Mouse (Mus musculus) kidney, postnatal 0 days (tissue): ENCODE data around the gene Prss27. TPM values are rescaled to one million over a fixed set of nuclear protein-coding genes. Genes with fewer than 3 reads are reported as not detected.

Experiments
- ATAC-seq: fragments of 200-750 bp; cut with Nextera tagmentation; replicated peaks from 2 replicates; pipeline ENCODE4 v1.8.0; 2017; ENCODE audit warnings: low read depth, moderate number of reproducible peaks, moderate TSS enrichment, moderate library complexity; ENCODE audit not compliant: low FRiP score
- DNase-seq: peaks from one replicate; pipeline ENCODE4 v3.0.0-alpha.2; 2016; ENCODE audit warnings: low spot score
- H3K27ac ChIP-seq: fragments of 300-500 bp; sonication (generic); 2 replicates; pipeline ENCODE4 v1.5.1; 2014; ENCODE audit warnings: mild to moderate bottlenecking
- H3K27me3 ChIP-seq: fragments of 300-500 bp; sonication (generic); 2 replicates; pipeline ENCODE4 v1.6.1; 2014; ENCODE audit warnings: low read length, mixed read lengths; ENCODE audit not compliant: insufficient read depth
- H3K36me3 ChIP-seq: fragments of 300-500 bp; sonication (generic); 2 replicates; pipeline ENCODE4 v1.6.1; 2014; ENCODE audit warnings: low read length, mixed read lengths; ENCODE audit not compliant: insufficient read depth
- H3K4me1 ChIP-seq: fragments of 300-500 bp; sonication (generic); replicated peaks from 2 replicates; pipeline ENCODE4 v1.6.1; 2014; ENCODE audit warnings: antibody characterized with exemption, low read length, mixed read lengths; ENCODE audit not compliant: insufficient read depth
- H3K4me2 ChIP-seq: fragments of 300-500 bp; sonication (generic); 2 replicates; pipeline ENCODE4 v1.6.1; 2014; ENCODE audit warnings: mild to moderate bottlenecking, low read length, moderate library complexity, mixed read lengths
- H3K4me3 ChIP-seq: fragments of 300-500 bp; sonication (generic); replicated peaks from 2 replicates; pipeline ENCODE4 v1.5.1; 2014; ENCODE audit warnings: low read depth, low read length
- H3K9ac ChIP-seq: fragments of 300-500 bp; sonication (generic); 2 replicates; pipeline ENCODE4 v1.6.1; 2014; ENCODE audit warnings: low read depth, low read length
- H3K9me3 ChIP-seq: fragments of 300-500 bp; sonication (generic); replicated peaks from 2 replicates; pipeline ENCODE4 v1.6.1; 2016; ENCODE audit warnings: low read length, inconsistent platforms, mixed read lengths
- CTCF ChIP-seq: IDR thresholded peaks from 2 replicates; pipeline ENCODE4 v1.5.1; 2016; ENCODE audit warnings: antibody characterized with exemption, low read depth, mild to moderate bottlenecking, moderate library complexity
- WGBS: fragments of 180-500 bp; shearing (Covaris S2); extraction: QIAGEN DNeasy Blood & Tissue Kit; methylation state at CpG from one replicate; pipeline ENCODE4 v1.1.7; 2014; 5-methylcytosine and 5-hydroxymethylcytosine counted together
- polyA plus RNA-seq: library from polyadenylated mRNA; unstranded; fragments of >200 nt; fragmentation: Nextera tagmentation; extraction: Ambion mirVana; gene quantifications from 2 replicates; pipeline ENCODE4 v1.2.1, GENCODE M21; 2015

Gene Prss27
- polyA plus RNA-seq: 0.68 and 0.78 TPM in 2 replicates

GRCm38 (mm10) chr17:24037844-24038243 lies at the start of gene Prss27:
Gene Prss27 (plus strand): TSS chr17:24038144.
- no peak for TF ChIP-seq CTCF
- 64% methylated on average over 4 of the region's 4 CpGs for WGBS
- Histone ChIP-seq H3K4me3 (no peak within 1 kb of the TSS), H3K4me1 (no peaks in the 10 kb centered on the region), H3K27me3 (no peaks in the 10 kb centered on the region), H3K4me2 (no peak within 1 kb of the TSS), H3K36me3 (no peaks in the 10 kb centered on the region), H3K27ac (no peak within 1 kb of the TSS), H3K9ac (no peak within 1 kb of the TSS), H3K9me3 (no peaks in the 10 kb centered on the region)
- no peak for DNase-seq
- no peak for ATAC-seq

- H3K9me3 ChIP-seq: no peaks in the 10 kb centered on the region
- no peak overlapping the region for H3K4me2 ChIP-seq
- WGBS: 45% methylated on average over 2 of the region's 2 CpGs
- H3K4me1 ChIP-seq: no peaks in the 10 kb centered on the region
- no peaks in the 10 kb centered on the region for H3K27me3 ChIP-seq
- no peak overlapping the region for H3K27ac ChIP-seq
- ATAC-seq: no peak
- TF ChIP-seq CTCF: no peak
- no peak for DNase-seq
- H3K36me3 ChIP-seq: no peaks in the 10 kb centered on the region
- H3K9ac ChIP-seq: no peak overlapping the region
- H3K4me3 ChIP-seq: no peak overlapping the region
Measured at GRCm38 (mm10) chr17:23989802-23990201, 48.1 kb upstream of the Prss27 start.

GRCm38 (mm10) chr17:23992789-23993553 lies 45.0 kb upstream of the Prss27 start:
- DNase-seq (peak; percentile 31), ATAC-seq (peak; percentile 91)
- Histone ChIP-seq H3K36me3 (no peaks in the 10 kb centered on the region), H3K9ac (no peak overlapping the region), H3K27me3 (no peaks in the 10 kb centered on the region), H3K9me3 (no peaks in the 10 kb centered on the region), H3K4me1 (no peaks in the 10 kb centered on the region), H3K4me3 (no peak overlapping the region), H3K27ac (peak overlapping the region; percentile 83), H3K4me2 (peak overlapping the region; percentile 39)
- 36% methylated on average over 9 of the region's 9 CpGs for WGBS
- no peak for TF ChIP-seq CTCF

GRCm38 (mm10) chr17:23993559-23994428 lies 44.1 kb upstream of the Prss27 start:
- H3K27ac ChIP-seq: peak overlapping the region; percentile 83; the same call in 1 of the 2 replicates
- TF ChIP-seq CTCF: peak; percentile 89
- H3K4me1 ChIP-seq: no peaks in the 10 kb centered on the region
- DNase-seq: peak; percentile 93
- peak; percentile 57 for ATAC-seq
- no peaks in the 10 kb centered on the region for H3K36me3 ChIP-seq
- H3K9me3 ChIP-seq: no peaks in the 10 kb centered on the region
- WGBS: 9% methylated on average over 31 of the region's 31 CpGs
- no peak overlapping the region for H3K9ac ChIP-seq
- H3K4me2 ChIP-seq: peak overlapping the region; percentile 39
- no peak overlapping the region for H3K4me3 ChIP-seq
- no peaks in the 10 kb centered on the region for H3K27me3 ChIP-seq

GRCm38 (mm10) chr17:23994667-23995066 lies 43.3 kb upstream of the Prss27 start:
- H3K4me3 ChIP-seq: no peak overlapping the region
- no peaks in the 10 kb centered on the region for H3K27me3 ChIP-seq
- no peak overlapping the region for H3K27ac ChIP-seq
- no peak for ATAC-seq
- 78% methylated on average over 7 of the region's 7 CpGs for WGBS
- DNase-seq: no peak
- H3K36me3 ChIP-seq: no peaks in the 10 kb centered on the region
- no peaks in the 10 kb centered on the region for H3K9me3 ChIP-seq
- TF ChIP-seq CTCF: no peak
- H3K9ac ChIP-seq: no peak overlapping the region
- H3K4me2 ChIP-seq: no peak overlapping the region
- H3K4me1 ChIP-seq: no peaks in the 10 kb centered on the region

- Histone ChIP-seq H3K4me3 (no peak overlapping the region), H3K27me3 (no peaks in the 10 kb centered on the region), H3K9ac (no peak overlapping the region), H3K4me1 (no peaks in the 10 kb centered on the region), H3K4me2 (no peak overlapping the region), H3K36me3 (no peaks in the 10 kb centered on the region), H3K27ac (no peak overlapping the region), H3K9me3 (no peaks in the 10 kb centered on the region)
- ATAC-seq: no peak
- TF ChIP-seq CTCF: peak; percentile 7; the same call in 1 of the 2 replicates
- DNase-seq: no peak
- WGBS: 43% methylated on average over 1 of the region's 1 CpGs
Measured at GRCm38 (mm10) chr17:23995421-23995820, 42.5 kb upstream of the Prss27 start.
